Mouse (Mus musculus) E14TG2a.4 (cell line): ENCODE data around the gene Ciz1.

Source experiments
- H3K27me3 ChIP-seq: 2 replicates; pipeline ENCODE4 v1.6.1; 2014; ENCODE audit warnings: low read length, control low read depth; ENCODE audit not compliant: insufficient read depth
- H3K36me3 ChIP-seq: 2 replicates; pipeline ENCODE4 v1.6.1; 2014; ENCODE audit warnings: low read length, control low read depth; ENCODE audit not compliant: insufficient read depth
- H3K4me1 ChIP-seq: replicated peaks from 2 replicates; pipeline ENCODE4 v1.6.1; 2014; ENCODE audit warnings: low read depth, low read length, control low read depth
- H3K4me3 ChIP-seq: replicated peaks from 2 replicates; pipeline ENCODE4 v1.5.1; 2014; ENCODE audit warnings: mild to moderate bottlenecking, low read length
- H3K9me3 ChIP-seq: 2 replicates; pipeline ENCODE4 v1.6.1; 2014; ENCODE audit warnings: low read length, control low read depth
- CTCF ChIP-seq: conservative IDR thresholded peaks from 2 replicates; pipeline ENCODE4 v1.5.1; 2014; ENCODE audit warnings: low read length
- NANOG ChIP-seq: IDR thresholded peaks from 2 replicates; pipeline ENCODE4 v1.6.1; 2014; ENCODE audit warnings: borderline replicate concordance, low read length, mixed read lengths
- POU5F1 ChIP-seq: IDR thresholded peaks from 2 replicates; pipeline ENCODE4 v1.6.1; 2014; ENCODE audit warnings: low read length, borderline replicate concordance

The Ciz1 gene

GRCm38 (mm10) chr2:32318709-32319585 lies 33.2 kb upstream of the Ciz1 start:
- TF ChIP-seq CTCF, result no peak
- no peak for TF ChIP-seq NANOG
- TF ChIP-seq POU5F1, result no peak
- Histone ChIP-seq H3K4me1 (peaks cover 45% of the 10 kb centered on the region), H3K9me3 (no peaks in the 10 kb centered on the region), H3K36me3 (no peaks in the 10 kb centered on the region), H3K4me3 (peak overlapping the region; percentile 68), H3K27me3 (peaks cover 54% of the 10 kb centered on the region)

- Histone ChIP-seq H3K27me3 (peaks cover 52% of the 10 kb centered on the region), H3K4me3 (no peak overlapping the region), H3K36me3 (no peaks in the 10 kb centered on the region), H3K4me1 (peaks cover 42% of the 10 kb centered on the region), H3K9me3 (no peaks in the 10 kb centered on the region)
- TF ChIP-seq CTCF, result no peak
- TF ChIP-seq POU5F1, result no peak
- no peak for TF ChIP-seq NANOG
Observed at GRCm38 (mm10) chr2:32319586-32320580, 32.2 kb upstream of the Ciz1 start.

GRCm38 (mm10) chr2:32320721-32321120 lies 31.4 kb upstream of the Ciz1 start:
- Histone ChIP-seq H3K4me3 (no peak overlapping the region), H3K4me1 (peaks cover 35% of the 10 kb centered on the region), H3K36me3 (no peaks in the 10 kb centered on the region), H3K9me3 (no peaks in the 10 kb centered on the region), H3K27me3 (peaks cover 46% of the 10 kb centered on the region)
- no peak for TF ChIP-seq NANOG
- TF ChIP-seq POU5F1, result no peak
- no peak for TF ChIP-seq CTCF

GRCm38 (mm10) chr2:32321591-32322298 lies 30.4 kb upstream of the Ciz1 start:
- peaks cover 29% of the 10 kb centered on the region for H3K4me1 ChIP-seq
- no peak for TF ChIP-seq CTCF
- no peak for TF ChIP-seq POU5F1
- TF ChIP-seq NANOG, result no peak
- no peaks in the 10 kb centered on the region for H3K36me3 ChIP-seq
- H3K4me3 ChIP-seq, result no peak overlapping the region
- peaks cover 38% of the 10 kb centered on the region for H3K27me3 ChIP-seq
- H3K9me3 ChIP-seq, result no peaks in the 10 kb centered on the region

GRCm38 (mm10) chr2:32322754-32323741 lies 29.1 kb upstream of the Ciz1 start:
- Histone ChIP-seq H3K36me3 (no peaks in the 10 kb centered on the region), H3K4me1 (peaks cover 20% of the 10 kb centered on the region), H3K27me3 (peaks cover 26% of the 10 kb centered on the region), H3K9me3 (no peaks in the 10 kb centered on the region), H3K4me3 (no peak overlapping the region)
- TF ChIP-seq CTCF (no peak), NANOG (no peak)

GRCm38 (mm10) chr2:32324322-32324721 lies 27.8 kb upstream of the Ciz1 start:
- no peak for TF ChIP-seq NANOG
- TF ChIP-seq CTCF, result peak; percentile 46
- Histone ChIP-seq H3K4me3 (no peak overlapping the region), H3K4me1 (peaks cover 23% of the 10 kb centered on the region), H3K36me3 (no peaks in the 10 kb centered on the region), H3K27me3 (peaks cover 19% of the 10 kb centered on the region), H3K9me3 (no peaks in the 10 kb centered on the region)

- peaks cover 31% of the 10 kb centered on the region for H3K4me1 ChIP-seq
- H3K9me3 ChIP-seq, result no peaks in the 10 kb centered on the region
- TF ChIP-seq CTCF (no peak), NANOG (no peak), POU5F1 (no peak)
- no peak overlapping the region for H3K4me3 ChIP-seq
- peaks cover 13% of the 10 kb centered on the region for H3K27me3 ChIP-seq
- H3K36me3 ChIP-seq, result no peaks in the 10 kb centered on the region
Observed at GRCm38 (mm10) chr2:32325342-32325741, 26.8 kb upstream of the Ciz1 start.
